Mouse (Mus musculus) layer of hippocampus, adult 8-10 months (tissue): Measurements from ENCODE around the gene Hap1. TPM values are rescaled to one million over a fixed set of nuclear protein-coding genes. Genes with fewer than 3 reads are reported as not detected.
A peak's percentile ranks its signal among the peaks of the same experiment; 100 is the strongest.
"Not testable (repeated sequence)": the region's sequence is repeated elsewhere in the genome, so short reads cannot be mapped to it uniquely, and the experiment has no call there.

Experiments
- DNase-seq, 2 experiments: peaks; one replicate each; pipeline ENCODE4 v3.0.0; 2022; ENCODE audit warnings: low spot score in 2 of 2
- total RNA-seq, 4 experiments: library from RNA; stranded (reverse); gene quantifications; 2 replicates each; pipeline ENCODE4 v1.2.4; 2022

The Hap1 gene
- total RNA-seq, 4 experiments from 2014 or later, result 164 to 201 (median 183) TPM

DNA sequence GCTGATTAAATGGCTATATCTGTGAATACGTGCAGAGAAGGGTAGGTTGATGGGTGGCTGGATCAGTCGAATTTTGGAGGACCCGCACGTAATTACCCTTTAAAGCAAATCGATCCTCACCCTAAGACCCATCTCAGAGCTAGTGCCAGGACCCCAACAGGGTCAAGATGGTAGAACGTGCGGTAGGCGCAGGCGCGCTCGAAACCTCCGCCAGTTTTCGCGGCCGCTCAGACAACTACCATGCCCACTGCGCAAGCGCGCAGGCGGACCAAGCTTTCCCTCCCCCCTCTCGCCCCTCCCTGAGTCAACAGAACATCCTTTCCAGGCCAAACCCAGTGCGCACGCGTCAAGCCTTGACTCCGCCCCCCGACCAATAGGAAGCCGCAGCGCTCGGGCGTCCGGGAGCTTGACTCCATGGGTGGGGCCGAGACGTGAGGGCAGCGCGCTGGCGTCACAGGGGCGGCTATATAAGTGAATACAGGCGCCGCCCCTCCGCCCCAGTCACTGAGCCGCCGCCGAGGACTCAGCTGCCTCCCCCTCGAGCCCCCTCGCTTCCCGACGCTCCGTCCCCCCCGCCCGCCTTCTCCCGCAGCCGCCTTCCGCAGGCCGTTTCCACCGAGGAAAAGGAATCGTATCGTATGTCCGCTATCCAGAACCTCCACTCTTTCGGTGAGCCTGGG is 36.3 kb downstream of the Hap1 start, which contains the start of gene Eif1:
Gene Eif1, plus strand, starts transcription at position 394 of the 680 bp plus-strand sequence.
- peak; percentile 99 to 100 for DNase-seq

- no peak for DNase-seq
These were observed 37.1 kb downstream of the Hap1 start for GRCm38 (mm10) chr11:100318529-100319451.

DNA sequence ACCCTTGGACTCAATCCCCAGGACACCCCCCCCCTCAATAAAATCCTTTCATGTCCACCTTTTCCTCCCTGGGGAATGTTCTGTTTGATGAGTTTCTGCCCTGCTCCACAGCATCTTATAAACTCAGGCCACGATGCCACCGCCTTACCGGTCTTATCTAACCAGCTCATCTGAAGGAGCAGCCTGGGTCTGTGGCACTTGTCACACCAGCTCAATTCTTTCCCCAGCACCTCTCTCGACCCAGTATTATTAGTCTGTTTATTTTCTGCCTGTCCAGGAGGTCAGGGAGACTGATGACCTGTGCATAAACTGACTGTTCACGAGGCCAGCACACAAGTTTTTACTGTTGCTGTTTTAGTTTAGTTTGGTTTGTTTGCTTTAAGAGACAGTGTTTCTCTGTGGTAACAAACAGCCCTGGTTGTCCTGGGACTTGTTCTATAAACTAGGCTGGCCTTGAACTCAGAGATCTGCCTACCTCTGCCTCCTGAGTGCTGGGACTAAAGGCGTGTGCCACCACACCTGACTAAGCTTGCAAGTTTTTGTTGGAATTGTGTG is 38.0 kb downstream of the Hap1 start:
- DNase-seq, result no peak

DNA sequence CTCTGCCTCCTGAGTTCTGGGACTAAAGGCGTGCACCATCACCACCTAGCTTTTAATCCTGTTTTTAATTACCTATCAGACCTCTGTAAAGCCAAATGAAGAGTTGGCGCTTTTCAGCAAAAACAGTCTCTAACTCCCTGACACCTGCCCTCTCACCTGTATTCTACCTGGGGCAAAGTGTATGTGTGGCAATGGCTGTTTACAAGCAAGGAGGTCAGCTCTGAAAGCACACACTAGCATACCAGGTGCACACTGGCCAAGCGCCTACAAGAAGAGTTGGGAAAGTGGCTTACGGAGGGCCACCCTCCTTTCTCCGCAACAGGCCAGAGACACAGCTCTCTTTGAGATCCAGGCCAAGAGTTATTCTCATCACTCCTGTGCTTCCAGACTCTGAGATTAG is 40.5 kb downstream of the Hap1 start:
- DNase-seq, result no peak

GRCm38 (mm10) chr11:100313424-100313823 is 42.5 kb downstream of the Hap1 start:
- no peak for DNase-seq

DNA sequence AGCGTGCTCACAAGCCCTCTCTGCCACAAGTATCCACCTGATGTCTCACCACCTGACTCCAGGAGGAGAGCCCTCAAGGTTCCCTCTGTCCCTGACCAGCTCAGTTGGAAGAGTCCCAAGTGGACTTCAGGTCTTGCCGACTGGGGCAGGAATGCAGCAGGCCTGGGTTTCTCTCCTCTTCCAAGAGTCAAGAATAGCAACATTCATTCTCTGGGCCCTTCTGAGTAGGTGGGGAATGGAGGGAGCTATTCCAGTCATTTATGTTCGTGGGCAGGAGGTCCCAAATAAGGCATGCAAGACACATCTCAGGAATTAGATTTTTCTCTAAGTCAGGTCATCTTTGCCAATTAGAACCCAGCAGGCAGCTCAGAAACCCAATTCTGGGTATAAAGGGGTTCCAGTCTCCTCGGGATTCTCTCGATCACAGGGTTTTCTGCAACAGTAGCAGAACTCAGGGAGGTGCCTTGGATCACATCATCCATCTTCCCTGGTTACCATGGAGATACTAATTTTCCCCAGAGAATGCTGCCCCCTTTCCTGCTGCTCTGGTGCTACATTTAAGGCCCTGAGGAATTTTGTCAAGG is 43.7 kb downstream of the Hap1 start:
- peak in 1 of 2 experiments; percentile 56 for DNase-seq

DNA sequence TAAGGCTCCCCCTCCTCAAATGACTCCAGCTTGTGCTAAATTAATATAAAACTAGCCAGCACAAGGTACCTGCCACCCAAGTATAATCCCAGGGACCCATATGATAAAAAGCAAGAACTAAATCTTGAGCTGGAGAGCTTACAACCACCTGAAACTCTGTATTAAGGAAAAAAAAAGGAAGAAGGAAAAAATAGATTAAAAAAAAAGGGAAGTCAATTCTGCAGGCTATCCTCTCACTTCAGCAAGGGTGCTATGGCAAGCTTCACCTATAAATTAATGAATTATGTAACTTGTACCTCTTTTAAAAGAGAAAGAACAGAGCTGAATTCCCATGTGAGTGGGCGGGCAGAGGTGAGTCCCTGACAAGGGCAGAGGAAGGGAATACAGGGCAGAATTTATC is 44.3 kb downstream of the Hap1 start:
- DNase-seq, result no peak

DNA sequence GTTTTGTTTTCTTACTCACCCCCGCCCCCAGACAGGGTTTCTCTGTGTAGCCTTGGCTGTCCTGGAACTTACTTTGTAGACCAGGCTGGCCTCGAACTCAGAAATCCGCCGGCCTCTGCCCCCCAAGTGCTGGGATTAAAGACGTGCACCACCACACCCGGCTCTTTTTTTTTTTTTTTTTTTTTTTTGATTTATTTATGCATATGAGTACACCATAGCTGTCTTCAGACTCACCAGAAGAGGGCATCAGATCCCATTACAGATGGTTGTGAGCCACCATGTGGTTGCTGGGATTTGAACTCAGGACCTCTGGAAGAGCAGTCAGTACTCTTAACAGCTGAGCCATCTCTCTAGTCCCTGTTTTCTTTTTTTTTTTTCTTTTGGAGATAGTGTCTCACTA is 47.3 kb downstream of the Hap1 start:
- not testable (repeated sequence) for DNase-seq

- no peak for DNase-seq
These were observed 48.0 kb downstream of the Hap1 start for GRCm38 (mm10) chr11:100307900-100308299.

DNA sequence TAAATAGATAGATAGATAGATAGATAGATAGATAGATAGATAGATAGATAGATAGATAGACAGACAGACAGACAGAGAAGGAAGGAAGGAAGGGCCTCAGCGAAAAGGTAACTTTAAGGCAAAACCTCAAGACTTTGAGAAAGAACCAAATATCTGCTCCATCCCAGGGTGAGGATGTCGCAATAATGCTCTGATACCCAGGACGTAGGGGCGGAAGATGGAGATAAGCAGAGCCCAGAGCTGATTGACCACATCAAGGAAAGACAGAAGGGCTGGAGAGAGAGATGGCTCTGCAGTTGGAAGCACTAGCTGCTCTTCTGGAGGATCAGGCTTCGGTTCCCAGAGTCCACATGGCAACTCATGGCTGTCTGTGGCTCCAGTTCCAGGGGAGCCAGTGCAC is 54.6 kb downstream of the Hap1 start:
- DNase-seq, result no peak

DNA sequence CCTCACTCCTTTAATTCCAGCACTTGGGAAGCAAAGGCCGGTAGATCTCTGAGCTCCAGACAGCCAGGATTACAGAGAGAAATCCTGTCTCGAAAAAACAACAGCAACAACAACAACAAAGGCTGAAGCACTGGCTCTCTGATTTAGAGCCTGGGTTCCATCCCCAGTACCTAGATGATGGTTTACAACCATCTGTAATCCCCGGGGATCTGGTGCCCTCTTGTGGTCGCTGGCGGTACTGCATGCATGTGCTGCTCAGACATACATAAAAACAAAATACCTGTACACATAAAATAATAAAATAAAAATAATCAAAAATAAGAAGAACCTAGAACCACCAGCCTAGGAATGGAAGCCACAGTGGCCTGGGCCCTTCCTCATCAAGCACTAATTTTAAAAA is 55.6 kb downstream of the Hap1 start:
- DNase-seq, result peak in 1 of 2 experiments; percentile 59

DNA sequence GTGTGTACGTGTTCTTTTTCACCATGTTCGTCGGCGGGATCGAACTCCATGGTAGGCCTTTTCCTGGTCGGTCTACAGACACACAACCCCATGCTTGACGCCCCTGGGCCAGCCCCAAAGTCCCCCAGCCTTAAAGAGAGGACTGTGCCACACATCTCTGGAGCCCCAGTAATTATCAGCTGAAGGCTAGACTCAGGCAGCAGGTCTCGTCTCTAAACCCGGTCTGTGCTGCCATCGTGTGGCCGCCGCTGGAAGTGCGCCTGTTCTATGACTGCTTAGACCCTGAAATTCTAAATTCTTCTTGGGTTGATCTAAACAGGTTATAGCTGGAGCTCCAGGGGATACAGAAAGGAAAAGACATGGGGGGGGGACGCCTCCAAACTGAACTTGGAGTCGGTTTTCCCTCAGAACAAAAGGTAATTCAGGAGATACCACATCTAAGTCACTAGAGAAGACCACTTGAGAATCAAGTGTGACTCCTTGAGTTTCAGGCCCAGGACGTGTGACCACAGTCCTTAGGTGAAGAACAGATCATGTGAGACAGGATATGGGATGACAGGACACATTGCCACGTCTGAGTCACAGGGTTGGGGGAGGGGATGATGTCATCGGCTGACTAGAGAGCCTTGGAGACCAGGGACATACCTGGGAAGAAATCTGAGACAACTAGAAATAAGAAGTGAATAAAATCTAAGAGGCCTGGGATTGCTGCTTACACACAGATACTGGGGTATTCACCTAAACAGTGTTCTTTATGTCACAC is 57.5 kb downstream of the Hap1 start:
- DNase-seq, result peak in 1 of 2 experiments; percentile 89

DNA sequence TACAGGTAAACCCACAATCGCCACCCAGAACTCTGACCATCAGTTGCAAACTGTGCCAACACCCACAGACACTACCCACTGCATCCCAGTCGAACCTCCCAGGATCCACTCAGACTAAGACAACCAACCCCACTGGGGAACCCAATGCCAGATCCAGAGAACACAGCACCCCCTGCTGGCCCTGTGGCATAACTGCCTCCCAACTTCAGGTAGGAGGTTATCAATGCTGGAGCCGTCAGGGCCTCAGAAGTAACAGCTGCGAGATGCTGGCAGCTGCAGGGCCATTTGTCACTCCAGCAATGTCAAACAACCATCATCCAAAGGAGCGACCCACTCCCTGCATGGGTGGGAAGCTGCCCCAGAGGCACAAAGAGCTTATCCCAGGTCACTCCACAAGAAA is 58.1 kb downstream of the Hap1 start:
- no peak for DNase-seq

Other genes starting within 250 kb of the Hap1 start
- gene Krt13, start 234.6 kb downstream of the Hap1 start, total RNA-seq, result not detected
- gene Krt15, start 220.2 kb downstream of the Hap1 start, total RNA-seq, result 1 to 10 TPM in 1 of 4 experiments, under 1 TPM in 2, not detected in 1; 0.29 to 1.4 (median 0.60) TPM
- gene Krt19, start 207.5 kb downstream of the Hap1 start, total RNA-seq, result under 1 TPM in 3 of 4 experiments, not detected in 1; 0.22 to 0.59 (median 0.43) TPM
- gene Krt9, start 162.9 kb downstream of the Hap1 start, total RNA-seq, result 1 to 10 TPM; 3.4 to 5.7 (median 3.8) TPM
- not detected for gene Krt14, start 148.6 kb downstream of the Hap1 start, total RNA-seq
- not detected for gene Krt16, start 107.2 kb downstream of the Hap1 start, total RNA-seq
- gene Krt17, start 95.1 kb downstream of the Hap1 start, total RNA-seq, result not detected
- not detected for gene Krt42, start 86.3 kb downstream of the Hap1 start, total RNA-seq
- 100 to 1,000 TPM; 732 to 782 (median 741) TPM for gene Eif1, start 36.2 kb downstream of the Hap1 start, total RNA-seq
- not detected for gene Gast, start 21.7 kb downstream of the Hap1 start, total RNA-seq
- gene Jup, start 41.6 kb upstream of the Hap1 start, total RNA-seq, result 10 to 100 TPM; 37.5 to 40.7 (median 39.8) TPM
- gene P3h4, start 58.7 kb upstream of the Hap1 start, total RNA-seq, result 10 to 100 TPM in 2 of 4 experiments, 1 to 10 TPM in 2; 9.3 to 12.4 (median 10.6) TPM
- 1 to 10 TPM; 5.3 to 9.2 (median 7.1) TPM for gene Fkbp10, start 59.6 kb upstream of the Hap1 start, total RNA-seq
- gene Nt5c3b, start 85.7 kb upstream of the Hap1 start, total RNA-seq, result 10 to 100 TPM; 46.8 to 59.5 (median 50.4) TPM
- 1 to 10 TPM in 3 of 4 experiments, under 1 TPM in 1; 0.92 to 2.2 (median 1.4) TPM for gene Klhl10, start 85.8 kb upstream of the Hap1 start, total RNA-seq
- gene Klhl11, start 116.6 kb upstream of the Hap1 start, total RNA-seq, result 100 to 1,000 TPM in 3 of 4 experiments, 10 to 100 TPM in 1; 97.9 to 121 (median 111) TPM
- gene Acly, start 171.9 kb upstream of the Hap1 start, total RNA-seq, result 100 to 1,000 TPM; 121 to 136 (median 128) TPM
- gene Ttc25, start 189.5 kb upstream of the Hap1 start, total RNA-seq, result 1 to 10 TPM in 3 of 4 experiments, under 1 TPM in 1; 0.71 to 1.9 (median 1.6) TPM
- gene Cnp, start 218.8 kb upstream of the Hap1 start, total RNA-seq, result 100 to 1,000 TPM; 162 to 216 (median 203) TPM